Mouse (Mus musculus): ENCODE measurements at regions not wholly inside any gene's neighbourhood (a gene's known extent, or its start where the extent isn't known, plus 50 kb on each side); places are given as distances from the start of the nearest gene placed in this dataset.

DNA sequence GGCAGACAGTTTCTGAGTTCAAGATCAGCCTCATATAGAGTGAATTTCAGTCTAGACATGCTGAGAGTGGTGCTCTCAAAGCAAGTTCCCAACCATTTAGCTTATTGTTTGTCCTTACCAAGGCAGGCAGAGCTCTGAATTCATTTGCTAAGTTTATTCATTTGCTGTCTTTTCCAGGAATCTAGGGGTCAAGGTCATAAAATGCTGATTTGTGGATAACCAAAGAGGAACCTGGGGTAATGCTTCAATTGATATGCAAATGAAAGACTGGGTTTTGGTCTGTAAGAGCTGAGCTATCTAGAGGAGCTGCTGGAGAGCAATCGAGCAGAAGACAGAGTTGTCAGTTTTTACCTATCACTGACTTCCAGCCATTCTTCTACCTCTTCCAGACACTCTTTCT, 832.8 kb downstream of the Ryr2 start:
- in situ Hi-C loops (cut with MboI, MseI): no loop called here

DNA sequence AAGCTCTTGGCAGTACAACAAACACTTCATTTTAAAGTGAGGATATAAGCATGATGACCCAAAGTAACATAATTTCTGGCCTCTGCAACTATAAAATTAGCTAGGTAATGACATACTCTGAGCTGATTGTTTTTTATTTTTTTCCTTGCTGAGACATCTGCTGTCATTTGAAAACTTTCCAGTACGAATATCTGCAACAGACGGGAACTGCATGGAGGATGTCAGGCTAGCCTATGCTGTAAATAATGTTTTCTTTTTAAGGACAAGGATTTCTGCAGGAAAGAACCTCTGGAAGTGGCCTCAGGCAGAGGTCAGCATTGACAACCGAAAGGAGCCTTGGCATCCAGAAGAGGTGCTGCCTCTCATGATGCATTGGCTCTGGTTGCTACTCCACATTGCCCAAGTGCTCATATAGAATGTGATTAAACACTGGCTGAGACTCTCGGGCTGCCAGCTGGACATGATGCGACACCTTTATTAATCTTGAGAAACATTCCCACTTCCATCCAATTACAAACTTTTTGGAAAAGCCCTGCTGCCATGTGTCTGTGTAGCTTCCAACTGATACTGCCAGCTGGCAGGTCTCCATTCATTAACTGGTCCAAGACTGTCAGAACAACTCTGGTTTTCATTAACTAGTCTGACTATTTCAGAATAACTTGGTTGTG, 837.9 kb downstream of the Ryr2 start:
- in situ Hi-C loops (cut with MboI, MseI): no loop called here

- in situ Hi-C loops (cut with MboI, MseI): no loop called here
Measured at GRCm38 (mm10) chr13:11247541-11247940, 859.2 kb downstream of the Ryr2 start.

DNA sequence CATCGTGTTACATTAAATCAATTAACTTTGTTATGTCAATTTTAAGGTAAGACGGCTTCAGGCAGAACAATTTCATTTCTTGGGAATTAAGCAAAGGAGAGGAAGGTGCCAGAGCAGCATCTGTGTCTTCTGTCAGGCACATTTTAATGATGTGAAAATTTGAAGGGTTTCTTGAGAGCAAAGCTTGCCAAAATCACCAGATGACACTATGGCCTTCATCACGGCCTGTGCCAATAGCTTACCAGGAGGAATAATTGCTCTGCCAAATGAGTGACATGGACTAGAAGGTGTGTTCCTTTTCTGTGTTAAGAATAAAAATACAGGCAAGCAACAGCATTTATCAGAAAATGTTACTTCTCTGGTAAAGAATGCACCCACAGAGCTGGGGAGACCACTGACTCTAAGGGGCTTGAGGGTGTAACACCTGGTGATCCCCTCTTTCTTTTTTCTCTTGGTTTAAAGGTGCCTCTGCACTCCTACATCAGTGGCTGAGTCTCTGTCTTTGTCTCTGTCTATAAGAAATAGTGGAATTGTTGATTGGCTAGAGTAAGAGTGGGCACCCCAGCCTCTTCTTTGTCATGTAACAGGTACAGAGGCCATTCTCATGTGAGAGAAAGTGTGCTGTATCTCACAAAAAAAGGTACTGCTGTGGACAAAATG, 856.2 kb upstream of the Chrm3 start:
- in situ Hi-C loops (cut with MboI, MseI): no loop called here

DNA sequence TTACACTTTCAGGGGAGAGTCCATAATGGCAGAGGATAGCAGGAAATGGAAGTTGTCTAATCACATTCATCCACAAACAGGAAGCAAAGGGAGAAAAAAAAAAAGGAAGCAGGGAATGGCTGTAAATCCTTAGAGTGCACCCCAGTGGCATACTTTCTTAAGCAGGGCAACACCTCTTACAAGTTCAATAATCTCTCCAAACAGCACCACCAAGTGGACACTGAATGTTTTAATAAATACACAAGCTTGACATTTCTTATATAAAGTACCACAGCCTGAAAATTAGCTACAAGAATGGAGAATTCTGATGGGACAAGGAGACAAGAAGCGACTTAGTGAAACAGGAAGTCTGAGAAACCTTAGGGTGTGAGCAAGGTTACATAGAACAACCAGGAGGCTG, 849.5 kb upstream of the Chrm3 start:
- in situ Hi-C loops (cut with MboI, MseI): no loop called here

- in situ Hi-C loops (cut with MboI, MseI): no loop called here
Measured at GRCm38 (mm10) chr13:11205216-11205786, 844.7 kb upstream of the Chrm3 start.

- in situ Hi-C loops (cut with MboI, MseI): no loop called here
Measured at GRCm38 (mm10) chr13:11201978-11202377, 841.3 kb upstream of the Chrm3 start.

DNA sequence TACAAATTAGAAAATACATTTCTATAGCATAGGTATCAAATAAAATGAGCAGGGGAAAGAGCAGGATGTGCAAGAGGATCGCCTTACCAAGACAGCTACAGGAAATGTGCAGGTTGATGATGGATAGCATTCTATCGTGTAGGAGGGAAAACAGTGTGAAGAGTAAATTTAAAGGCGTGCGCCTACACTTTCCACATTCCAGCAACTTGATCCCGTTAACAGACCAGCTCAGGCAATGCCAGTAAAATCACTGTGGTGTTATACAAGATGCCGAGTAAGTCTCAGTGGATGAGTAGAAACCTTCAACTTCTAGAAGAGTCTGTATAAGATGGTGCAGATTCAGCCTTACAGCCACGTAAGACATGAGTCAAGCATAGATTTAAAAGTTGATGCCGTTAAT, 831.8 kb upstream of the Chrm3 start:
- in situ Hi-C loops (cut with MboI, MseI): no loop called here

GRCm38 (mm10) chr13:11181191-11181590, 820.5 kb upstream of the Chrm3 start:
- in situ Hi-C loops (cut with MboI, MseI): no loop called here

DNA sequence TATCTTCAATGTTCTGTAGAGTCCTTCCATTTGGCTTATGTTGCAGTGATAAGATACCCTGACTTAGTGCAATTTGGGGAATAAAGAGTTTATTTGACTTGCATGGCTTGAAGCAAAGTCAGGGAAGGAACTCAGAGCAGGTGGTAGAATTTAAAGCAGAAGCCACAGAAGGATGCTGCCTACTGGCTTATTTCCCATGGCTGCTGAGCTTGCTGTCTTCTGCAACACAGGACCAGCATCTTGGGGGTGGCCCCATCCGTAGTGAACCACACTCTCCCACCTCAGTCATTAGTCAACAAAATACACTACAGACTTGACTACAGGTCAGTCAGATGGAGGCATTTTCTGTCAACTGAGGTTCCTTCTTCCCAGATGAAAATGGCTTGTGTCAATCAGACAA, 819.7 kb upstream of the Chrm3 start:
- in situ Hi-C loops (cut with MboI, MseI): no loop called here

DNA sequence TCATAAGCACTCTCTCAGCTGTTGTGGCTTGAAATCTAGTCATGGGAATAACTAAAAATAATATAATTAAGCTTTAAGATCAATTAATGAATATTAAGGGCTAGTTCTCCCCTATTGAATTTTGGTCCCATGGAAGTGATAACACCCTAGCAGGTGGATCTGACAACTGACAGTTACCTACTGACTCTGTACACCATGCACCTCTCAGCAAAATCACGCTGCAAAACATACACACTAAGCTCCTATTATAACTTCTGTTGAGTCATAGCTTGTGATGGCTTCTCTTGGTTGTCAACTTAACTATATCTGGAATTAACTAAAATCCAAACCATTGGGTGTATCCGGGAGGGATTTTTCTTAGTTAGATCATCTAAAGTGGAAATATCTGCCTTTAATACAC, 817.9 kb upstream of the Chrm3 start:
- in situ Hi-C loops (cut with MboI, MseI): no loop called here

DNA sequence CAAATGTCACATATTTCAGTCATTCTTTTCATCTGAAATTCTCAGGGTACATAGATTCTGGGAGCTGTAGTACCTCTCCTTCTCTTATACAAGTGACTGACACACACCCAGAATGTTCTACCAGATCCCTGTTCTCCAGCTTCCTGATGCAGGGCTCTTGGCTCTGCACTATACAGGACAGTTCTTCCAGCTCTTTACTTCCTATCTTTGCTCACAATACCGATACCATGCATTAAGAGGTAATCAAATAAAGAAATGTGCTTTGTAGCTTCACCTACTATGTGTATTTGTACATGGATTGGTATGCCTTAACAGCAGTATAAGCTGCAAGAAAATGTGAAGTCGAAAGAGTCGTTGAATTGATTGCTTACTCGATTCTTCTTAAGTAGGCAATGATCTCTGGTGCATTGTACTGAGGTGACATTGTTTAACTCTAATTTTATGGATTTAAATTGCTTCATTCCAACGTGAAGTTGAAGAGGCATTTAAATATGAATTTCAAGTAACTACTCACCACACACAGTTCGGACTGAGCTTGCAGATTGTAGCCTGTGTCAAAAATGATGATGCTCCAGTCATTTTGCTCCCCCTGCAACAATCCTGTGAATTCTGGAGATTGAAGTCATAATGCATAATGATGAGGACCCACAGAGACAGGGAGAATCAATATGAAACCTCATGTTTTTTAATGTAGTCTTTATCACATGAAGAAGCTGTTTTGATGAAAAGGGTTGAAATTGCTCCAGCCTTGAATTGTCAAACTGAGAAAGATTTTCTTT, 817.2 kb upstream of the Chrm3 start:
- in situ Hi-C loops (cut with MboI, MseI): no loop called here

- in situ Hi-C loops (cut with MboI, MseI): no loop called here
Measured at GRCm38 (mm10) chr13:11167115-11167514, 806.5 kb upstream of the Chrm3 start.

DNA sequence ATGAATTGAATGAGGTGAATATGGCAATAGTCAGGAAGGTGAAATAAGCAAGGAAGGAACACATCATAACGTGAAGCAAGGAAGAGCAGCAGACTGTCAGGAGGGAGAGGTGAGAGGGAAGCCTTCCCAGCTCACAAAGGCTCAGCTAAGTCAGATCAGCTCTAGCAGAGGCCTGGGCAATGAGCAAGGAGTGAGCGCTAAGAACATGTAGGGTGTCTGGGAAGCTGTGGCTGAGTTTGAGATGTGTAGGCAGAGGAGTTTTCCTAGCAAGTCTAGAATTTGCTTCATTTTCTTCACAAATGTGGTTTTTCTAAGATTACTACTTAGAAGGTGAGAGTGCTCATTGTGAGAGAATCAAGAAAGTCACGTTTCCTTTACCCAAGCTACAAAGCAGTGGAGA, 803.5 kb upstream of the Chrm3 start:
- in situ Hi-C loops (cut with MboI, MseI): no loop called here

DNA sequence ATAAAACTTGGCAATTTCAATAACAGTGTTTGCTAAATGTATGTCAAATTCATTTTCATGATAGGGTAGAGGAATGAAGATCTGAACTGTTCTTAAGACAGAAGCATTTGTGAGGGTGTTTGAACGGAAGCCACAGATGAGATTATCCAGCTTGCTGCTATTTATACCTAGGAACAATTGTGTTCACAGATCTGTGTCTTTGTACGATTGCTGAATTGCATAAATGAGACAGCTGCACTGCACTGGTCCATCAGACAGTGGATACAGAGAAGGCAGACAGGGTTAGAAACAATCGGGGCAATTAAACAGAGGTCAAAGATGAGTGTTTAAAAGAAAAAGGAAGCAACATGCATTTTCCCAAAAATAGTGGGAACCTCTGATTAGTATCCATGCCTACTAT, 786.6 kb upstream of the Chrm3 start:
- in situ Hi-C loops (cut with MboI, MseI): no loop called here

DNA sequence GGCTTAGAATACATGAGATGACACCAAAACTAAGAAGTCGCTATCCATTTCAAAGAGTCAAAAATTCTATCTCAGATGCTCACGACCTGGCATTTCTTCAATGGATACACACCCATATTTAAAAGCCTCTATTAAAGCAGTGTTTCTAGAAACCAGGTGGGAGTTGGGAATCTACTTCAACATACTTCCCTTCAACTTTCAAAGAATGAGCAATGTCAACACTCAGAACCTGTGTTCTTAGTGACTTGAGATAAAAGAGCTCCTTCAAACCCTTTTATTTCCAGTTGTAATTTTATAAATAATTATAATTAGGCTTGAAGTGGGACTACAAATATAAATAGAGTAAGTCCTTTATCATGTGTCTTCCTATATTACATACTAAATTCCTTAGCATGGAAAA, 747.0 kb upstream of the Chrm3 start:
- in situ Hi-C loops (cut with MboI, MseI): no loop called here

DNA sequence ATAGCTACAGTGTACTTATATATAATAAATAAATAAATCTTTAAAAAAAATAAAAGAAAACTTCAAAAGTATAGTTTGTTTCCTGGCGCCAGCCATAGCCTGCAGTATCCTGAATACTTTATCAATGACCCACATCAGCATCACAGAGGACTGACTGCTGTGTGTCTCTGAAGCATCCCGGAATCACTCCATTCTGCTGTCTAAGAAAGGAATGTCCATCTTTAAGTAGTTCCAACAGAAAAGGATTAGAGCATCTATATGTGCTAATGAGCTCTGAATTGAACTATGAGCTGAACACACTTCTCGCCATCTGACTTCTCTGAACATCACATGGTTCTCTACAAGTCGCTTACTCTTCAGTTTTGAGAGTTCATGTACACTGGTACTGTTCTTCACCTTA, 745.8 kb upstream of the Chrm3 start:
- in situ Hi-C loops (cut with MboI, MseI): no loop called here

DNA sequence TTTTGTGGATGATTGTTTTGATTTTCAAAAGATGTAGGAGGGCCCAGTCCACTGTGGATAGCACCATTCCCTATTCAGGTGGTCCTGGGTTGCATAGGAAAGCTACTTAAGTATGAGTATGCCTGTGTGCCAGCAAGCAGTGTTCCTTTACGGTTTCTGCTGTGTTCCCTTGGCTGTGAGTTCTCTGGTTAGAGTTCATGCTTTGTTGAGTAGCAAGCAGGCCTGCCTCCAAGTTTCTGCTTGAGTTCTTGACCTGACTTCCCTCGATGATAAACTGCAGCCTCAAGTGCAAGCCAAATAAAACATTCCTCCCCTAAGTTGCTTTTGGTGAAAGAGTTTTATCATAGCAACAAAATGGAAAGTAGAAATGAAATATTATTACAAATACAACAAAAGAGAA, 744.9 kb upstream of the Chrm3 start:
- in situ Hi-C loops (cut with MboI, MseI): no loop called here

GRCm38 (mm10) chr13:11099586-11099950, 738.9 kb upstream of the Chrm3 start:
- in situ Hi-C loops (cut with MboI, MseI): no loop called here

GRCm38 (mm10) chr13:11098899-11099585, 738.4 kb upstream of the Chrm3 start:
- in situ Hi-C loops (cut with MboI, MseI): no loop called here

GRCm38 (mm10) chr13:11092911-11093310, 732.3 kb upstream of the Chrm3 start:
- in situ Hi-C loops (cut with MboI, MseI): no loop called here

All from T-helper 1 cell (primary cell).